Mouse (Mus musculus): ENCODE measurements around the gene Ogfrl1. TPM values are rescaled to one million over a fixed set of nuclear protein-coding genes. Genes with fewer than 3 reads are reported as not detected.

Gene Ogfrl1
- polyA plus RNA-seq, 1 experiment: 0.22 TPM

DNA sequence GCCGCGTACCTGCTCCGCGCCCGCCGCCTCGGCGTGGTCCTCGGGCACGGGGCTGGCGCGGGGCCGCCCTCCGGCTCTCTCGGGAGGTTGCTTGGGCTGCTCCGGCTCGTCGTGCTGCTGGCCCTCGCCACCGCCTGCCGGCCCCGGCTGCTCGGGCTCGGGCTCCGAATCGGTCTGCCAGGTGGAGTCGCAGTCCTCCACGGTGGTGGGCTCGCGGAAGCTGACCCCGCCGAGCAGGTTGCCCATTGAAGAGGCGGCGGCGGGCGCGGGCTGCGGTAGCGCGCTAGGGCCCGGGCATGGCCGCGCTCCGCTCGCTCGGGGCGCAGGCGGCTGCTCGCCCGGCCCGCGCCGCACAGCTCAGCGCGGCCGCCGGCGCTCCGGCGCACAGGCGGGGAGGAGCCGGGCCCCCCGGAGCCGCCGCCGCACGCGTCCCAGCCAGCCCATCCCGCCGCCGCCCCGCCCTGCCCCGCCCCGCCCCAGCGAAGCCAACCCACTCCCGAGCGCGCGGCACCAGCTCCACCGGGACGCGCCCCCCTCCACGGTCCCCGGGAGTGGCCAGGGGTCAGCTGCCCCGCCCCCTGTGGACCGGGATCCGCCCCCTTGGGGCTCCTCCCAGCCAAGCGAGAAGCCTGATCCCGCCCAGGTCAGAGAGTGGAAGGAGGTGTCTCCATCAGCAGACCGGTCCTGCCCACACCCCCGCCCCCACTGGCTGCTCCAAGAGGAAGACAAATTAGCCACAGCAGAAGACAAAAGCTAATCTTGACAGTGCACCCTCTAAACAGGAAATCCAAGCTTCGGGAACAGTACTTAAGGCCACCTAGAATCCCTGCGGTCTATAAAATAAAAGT, 14.5 kb downstream of the Ogfrl1 start:
- Histone ChIP-seq H3K4me1 (ENCODE audit: control insufficient read depth, insufficient read depth, low read length) (peaks cover 4% of the 10 kb centered on the region), H3K36me3 (ENCODE audit: control insufficient read depth, insufficient read depth, low read length) (no peaks in the 10 kb centered on the region), H3K4me3 (ENCODE audit: control insufficient read depth, low read depth, low read length) (peak overlapping the region; percentile 73), H3K27ac (ENCODE audit: control insufficient read depth, insufficient read depth, low read depth, low read length) (peak overlapping the region; percentile 39; the same call in 1 of the 2 replicates), H3K27me3 (ENCODE audit: control insufficient read depth, insufficient read depth, low read length) (no peaks in the 10 kb centered on the region)
- TF ChIP-seq POLR2A (IDR thresholded peaks at IDR 0.05; ENCODE audit: control insufficient read depth, low read depth, low read length) (no peak), CTCF (IDR thresholded peaks at IDR 0.05; ENCODE audit: control insufficient read depth, insufficient read depth, insufficient replicate concordance, low read depth, low read length) (no peak)

DNA sequence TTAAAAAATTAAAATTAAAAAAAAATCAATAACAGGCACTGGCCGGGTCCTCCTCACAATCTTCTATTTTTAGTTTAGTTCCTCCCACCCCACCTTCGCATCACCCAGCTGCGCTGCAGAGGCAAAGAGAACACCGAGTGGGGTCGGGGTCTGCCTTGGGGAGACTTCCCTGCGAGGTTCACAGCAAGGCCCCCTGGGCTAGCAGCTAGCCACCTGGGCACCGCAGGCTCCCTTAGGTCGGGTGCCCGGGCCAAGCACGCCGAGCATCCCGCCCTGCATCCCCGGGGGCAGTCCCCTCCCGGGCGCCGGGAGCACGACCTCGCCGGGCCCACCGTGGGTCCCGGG, 15.1 kb downstream of the Ogfrl1 start:
- peaks cover 4% of the 10 kb centered on the region for H3K4me1 ChIP-seq (ENCODE audit: control insufficient read depth, insufficient read depth, low read length)
- H3K4me3 ChIP-seq (ENCODE audit: control insufficient read depth, low read depth, low read length): peak overlapping the region; percentile 73
- H3K27me3 ChIP-seq (ENCODE audit: control insufficient read depth, insufficient read depth, low read length): no peaks in the 10 kb centered on the region
- H3K27ac ChIP-seq (ENCODE audit: control insufficient read depth, insufficient read depth, low read depth, low read length): no peak overlapping the region
- no peak for TF ChIP-seq CTCF (IDR thresholded peaks at IDR 0.05; ENCODE audit: control insufficient read depth, insufficient read depth, insufficient replicate concordance, low read depth, low read length)
- no peak for TF ChIP-seq POLR2A (IDR thresholded peaks at IDR 0.05; ENCODE audit: control insufficient read depth, low read depth, low read length)
- H3K36me3 ChIP-seq (ENCODE audit: control insufficient read depth, insufficient read depth, low read length): no peaks in the 10 kb centered on the region

DNA sequence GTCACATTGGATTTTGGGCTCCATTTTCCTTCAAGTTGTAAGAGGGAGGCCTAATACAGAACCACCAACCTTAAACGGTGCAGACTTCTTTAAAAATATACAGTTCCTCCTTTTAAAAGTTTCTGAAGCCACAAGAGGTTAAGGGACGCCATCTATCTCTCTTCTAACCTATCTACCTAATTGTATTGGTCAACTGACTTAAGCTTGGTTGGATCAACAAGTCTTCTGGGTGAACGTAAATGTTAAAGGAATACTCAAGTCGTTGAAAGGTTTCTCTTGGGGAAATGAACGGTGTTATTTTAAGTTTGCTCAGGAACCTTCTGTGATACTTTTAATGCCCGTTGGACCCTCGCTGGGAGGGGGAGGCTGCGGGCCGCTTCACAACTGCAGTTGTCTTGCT, 15.5 kb downstream of the Ogfrl1 start:
- Histone ChIP-seq H3K4me3 (ENCODE audit: control insufficient read depth, low read depth, low read length) (no peak overlapping the region), H3K27ac (ENCODE audit: control insufficient read depth, insufficient read depth, low read depth, low read length) (no peak overlapping the region), H3K4me1 (ENCODE audit: control insufficient read depth, insufficient read depth, low read length) (peaks cover 4% of the 10 kb centered on the region), H3K27me3 (ENCODE audit: control insufficient read depth, insufficient read depth, low read length) (no peaks in the 10 kb centered on the region), H3K36me3 (ENCODE audit: control insufficient read depth, insufficient read depth, low read length) (no peaks in the 10 kb centered on the region)
- no peak for TF ChIP-seq CTCF (IDR thresholded peaks at IDR 0.05; ENCODE audit: control insufficient read depth, insufficient read depth, insufficient replicate concordance, low read depth, low read length)
- no peak for TF ChIP-seq POLR2A (IDR thresholded peaks at IDR 0.05; ENCODE audit: control insufficient read depth, low read depth, low read length)

DNA sequence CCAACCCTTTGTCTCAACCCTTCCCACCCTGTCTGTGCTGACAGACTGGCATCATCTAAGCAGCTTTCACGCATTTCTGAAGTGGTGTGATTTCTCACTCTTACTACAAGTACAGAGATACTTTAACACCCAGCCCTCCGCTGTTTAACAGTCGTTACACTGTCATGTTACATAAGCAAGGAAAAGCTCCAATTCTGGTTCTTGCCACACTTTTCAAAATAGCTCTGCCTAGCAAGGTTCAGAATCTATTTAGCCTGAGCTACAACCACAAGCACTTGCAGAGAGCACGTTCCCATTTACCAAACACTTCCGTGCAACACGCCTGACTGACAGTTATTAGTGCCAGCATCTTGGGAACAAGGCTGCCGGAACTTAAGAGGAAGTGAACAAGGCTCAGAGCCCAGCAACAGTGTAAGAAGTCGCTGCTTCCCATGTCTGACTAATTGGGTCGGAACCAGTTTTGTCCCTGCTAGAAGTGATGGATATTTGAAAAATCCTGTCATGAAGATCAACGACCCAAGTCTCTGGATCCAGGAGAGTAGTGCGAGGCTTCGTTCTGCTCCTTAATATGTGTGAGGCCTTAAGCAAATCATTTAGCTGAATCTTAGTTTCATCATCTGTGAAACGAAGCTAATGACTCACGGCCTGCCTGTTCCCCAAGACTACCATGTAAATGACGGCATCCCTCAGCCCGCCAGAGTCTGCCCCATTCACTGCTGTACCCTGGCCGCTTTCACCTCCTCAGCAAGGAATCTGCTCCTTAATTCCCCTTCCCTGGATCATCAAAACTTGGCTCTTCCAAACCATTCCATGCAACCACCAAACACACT, 17.4 kb downstream of the Ogfrl1 start:
- Histone ChIP-seq H3K27me3 (ENCODE audit: control insufficient read depth, insufficient read depth, low read length) (no peaks in the 10 kb centered on the region), H3K4me1 (ENCODE audit: control insufficient read depth, insufficient read depth, low read length) (peaks cover 4% of the 10 kb centered on the region), H3K36me3 (ENCODE audit: control insufficient read depth, insufficient read depth, low read length) (no peaks in the 10 kb centered on the region), H3K27ac (ENCODE audit: control insufficient read depth, insufficient read depth, low read depth, low read length) (no peak overlapping the region), H3K4me3 (ENCODE audit: control insufficient read depth, low read depth, low read length) (no peak overlapping the region)
- no peak for TF ChIP-seq CTCF (IDR thresholded peaks at IDR 0.05; ENCODE audit: control insufficient read depth, insufficient read depth, insufficient replicate concordance, low read depth, low read length)
- no peak for TF ChIP-seq POLR2A (IDR thresholded peaks at IDR 0.05; ENCODE audit: control insufficient read depth, low read depth, low read length)

DNA sequence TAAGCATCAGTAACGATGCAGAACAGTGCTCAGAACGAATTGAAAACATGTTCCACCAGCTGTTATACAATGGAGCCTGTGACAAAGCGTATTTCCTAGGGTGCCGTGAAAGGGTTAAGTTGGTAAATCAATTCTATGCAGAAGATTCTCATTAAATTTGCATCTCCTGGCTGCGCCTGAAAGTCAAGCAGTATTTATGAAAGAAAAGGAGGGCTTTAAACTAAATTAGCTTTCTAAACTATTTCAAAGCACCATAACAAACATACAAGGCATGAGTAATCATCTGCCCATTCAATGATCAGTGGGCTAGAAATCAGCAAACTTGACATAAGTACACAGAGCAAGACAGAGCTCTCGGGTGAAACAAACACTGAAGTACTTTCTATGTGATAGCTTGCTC, 18.3 kb downstream of the Ogfrl1 start:
- H3K27ac ChIP-seq (ENCODE audit: control insufficient read depth, insufficient read depth, low read depth, low read length): no peak overlapping the region
- H3K4me1 ChIP-seq (ENCODE audit: control insufficient read depth, insufficient read depth, low read length): peaks cover 4% of the 10 kb centered on the region
- no peaks in the 10 kb centered on the region for H3K27me3 ChIP-seq (ENCODE audit: control insufficient read depth, insufficient read depth, low read length)
- TF ChIP-seq POLR2A (IDR thresholded peaks at IDR 0.05; ENCODE audit: control insufficient read depth, low read depth, low read length) (no peak), CTCF (IDR thresholded peaks at IDR 0.05; ENCODE audit: control insufficient read depth, insufficient read depth, insufficient replicate concordance, low read depth, low read length) (no peak)
- no peak overlapping the region for H3K4me3 ChIP-seq (ENCODE audit: control insufficient read depth, low read depth, low read length)
- H3K36me3 ChIP-seq (ENCODE audit: control insufficient read depth, insufficient read depth, low read length): no peaks in the 10 kb centered on the region

DNA sequence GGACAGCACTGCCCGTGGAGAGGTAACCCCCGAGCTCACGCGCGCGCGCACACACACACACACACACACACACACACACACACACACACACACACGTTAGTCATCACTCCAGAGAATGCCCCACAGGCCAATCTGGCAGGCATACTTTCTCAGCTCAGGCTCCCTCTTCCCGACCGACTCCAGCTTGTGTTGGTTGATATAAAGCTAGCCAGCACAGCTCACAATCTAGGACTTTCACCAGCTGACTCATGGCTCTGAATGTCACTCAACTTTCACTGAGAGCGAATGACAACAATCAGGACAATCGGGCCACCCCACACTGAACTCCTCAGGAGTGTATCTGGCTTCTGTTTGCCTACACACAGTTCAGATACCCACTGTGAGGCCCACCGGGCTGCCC, 20.0 kb downstream of the Ogfrl1 start:
- Histone ChIP-seq H3K27me3 (ENCODE audit: control insufficient read depth, insufficient read depth, low read length) (no peaks in the 10 kb centered on the region), H3K4me1 (ENCODE audit: control insufficient read depth, insufficient read depth, low read length) (peaks cover 3% of the 10 kb centered on the region), H3K36me3 (ENCODE audit: control insufficient read depth, insufficient read depth, low read length) (no peaks in the 10 kb centered on the region), H3K27ac (ENCODE audit: control insufficient read depth, insufficient read depth, low read depth, low read length) (no peak overlapping the region), H3K4me3 (ENCODE audit: control insufficient read depth, low read depth, low read length) (no peak overlapping the region)
- TF ChIP-seq CTCF (IDR thresholded peaks at IDR 0.05; ENCODE audit: control insufficient read depth, insufficient read depth, insufficient replicate concordance, low read depth, low read length) (no peak), POLR2A (IDR thresholded peaks at IDR 0.05; ENCODE audit: control insufficient read depth, low read depth, low read length) (no peak)

DNA sequence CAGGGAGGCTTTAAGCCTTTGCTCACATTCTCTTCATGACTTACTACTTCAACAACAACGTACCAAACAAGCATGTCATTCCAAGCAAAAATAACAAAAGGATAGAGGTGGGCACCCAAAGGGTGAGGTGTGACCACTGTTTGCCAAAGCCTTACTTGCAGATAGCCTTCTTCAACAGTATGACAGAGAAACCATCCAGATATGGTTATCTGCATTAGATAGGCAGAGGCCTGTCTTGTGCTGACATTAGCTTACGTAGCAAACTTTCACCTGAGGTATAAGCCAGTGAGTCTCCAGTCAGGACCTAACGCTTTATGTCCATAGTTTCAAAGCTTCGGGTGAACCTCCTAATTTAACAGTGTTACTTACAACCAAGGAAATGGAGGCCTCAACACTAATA, 23.4 kb downstream of the Ogfrl1 start:
- TF ChIP-seq CTCF (IDR thresholded peaks at IDR 0.05; ENCODE audit: control insufficient read depth, insufficient read depth, insufficient replicate concordance, low read depth, low read length): no peak
- TF ChIP-seq POLR2A (IDR thresholded peaks at IDR 0.05; ENCODE audit: control insufficient read depth, low read depth, low read length): no peak
- H3K27ac ChIP-seq (ENCODE audit: control insufficient read depth, insufficient read depth, low read depth, low read length): no peak overlapping the region
- no peaks in the 10 kb centered on the region for H3K36me3 ChIP-seq (ENCODE audit: control insufficient read depth, insufficient read depth, low read length)
- H3K4me3 ChIP-seq (ENCODE audit: control insufficient read depth, low read depth, low read length): no peak overlapping the region
- H3K4me1 ChIP-seq (ENCODE audit: control insufficient read depth, insufficient read depth, low read length): no peaks in the 10 kb centered on the region
- H3K27me3 ChIP-seq (ENCODE audit: control insufficient read depth, insufficient read depth, low read length): no peaks in the 10 kb centered on the region
